Mouse (Mus musculus) MEL (cell line): ENCODE measurements around the gene Rab44. TPM values are rescaled to one million over a fixed set of nuclear protein-coding genes. Genes with fewer than 3 reads are reported as not detected.

ENCODE experiments used
- DNase-seq: peaks from one replicate; pipeline ENCODE4 v3.0.0; 2011; ENCODE audit warnings: low read depth, low spot score
- H3K27ac ChIP-seq: 2 replicates; pipeline ENCODE4 v1.5.1; 2012; ENCODE audit warnings: low read depth, mild to moderate bottlenecking, control low read depth, low read length, moderate library complexity; ENCODE audit not compliant: control insufficient read depth
- H3K27me3 ChIP-seq, 2 experiments: fragments of 150-350 bp in 1 of 2; sonication (generic) in 1 of 2; 2 replicates each; pipeline ENCODE4 v1.6.1; 2012; ENCODE audit warnings: low read length in 2 of 2, mild to moderate bottlenecking in 2 of 2, improper control_type of control experiment in 1 of 2, moderate library complexity in 1 of 2; ENCODE audit not compliant: insufficient read depth in 2 of 2, control insufficient read depth in 1 of 2
- H3K36me3 ChIP-seq, 2 experiments: 2 replicates each; pipeline ENCODE4 v1.6.1; 2012 to 2014; ENCODE audit warnings: low read length in 2 of 2, improper control_type of control experiment in 1 of 2, inconsistent platforms in 1 of 2, mild to moderate bottlenecking in 1 of 2; ENCODE audit not compliant: insufficient read depth in 2 of 2, control insufficient read depth in 1 of 2
- H3K4me1 ChIP-seq, 2 experiments: fragments of 150-350 bp in 1 of 2; sonication (generic) in 1 of 2; 2 replicates each; pipeline ENCODE4 v1.6.1; 2012; ENCODE audit warnings: low read length in 2 of 2, improper control_type of control experiment in 1 of 2, mild to moderate bottlenecking in 1 of 2; ENCODE audit not compliant: insufficient read depth in 2 of 2, control insufficient read depth in 1 of 2
- H3K4me3 ChIP-seq, 2 experiments: fragments of 150-350 bp in 1 of 2; sonication (generic) in 1 of 2; 2 replicates each; pipeline ENCODE4 v1.5.1; 2012; ENCODE audit warnings: low read depth in 2 of 2, low read length in 2 of 2, mild to moderate bottlenecking in 2 of 2, moderate library complexity in 2 of 2, control low read depth in 1 of 2, improper control_type of control experiment in 1 of 2; ENCODE audit not compliant: control insufficient read depth in 1 of 2, insufficient read depth in 1 of 2
- H3K79me2 ChIP-seq: 2 replicates; pipeline ENCODE4 v1.6.1; 2012; ENCODE audit warnings: mild to moderate bottlenecking, low read length, moderate library complexity; ENCODE audit not compliant: control insufficient read depth, poor library complexity, insufficient read depth
- H3K9ac ChIP-seq: 2 replicates; pipeline ENCODE4 v1.6.1; 2012; ENCODE audit warnings: low read depth, mild to moderate bottlenecking, control low read depth, low read length, moderate library complexity; ENCODE audit not compliant: control insufficient read depth, poor library complexity, severe bottlenecking
- H3K9me3 ChIP-seq: fragments of 150-350 bp; sonication (generic); replicated peaks from 2 replicates; pipeline ENCODE4 v1.6.1; 2012; ENCODE audit warnings: mild to moderate bottlenecking, low read length, improper control_type of control experiment, moderate library complexity; ENCODE audit not compliant: insufficient read depth
- CHD2 ChIP-seq: IDR thresholded peaks from 2 replicates; pipeline ENCODE4 v1.6.1; 2011; ENCODE audit warnings: low read length, improper control_type of control experiment
- EP300 ChIP-seq, 2 experiments: IDR thresholded peaks; 2 replicates each; pipeline ENCODE4 v1.6.1; 2011; ENCODE audit warnings: improper control_type of control experiment in 2 of 2, low read length in 2 of 2, low read depth in 1 of 2, mild to moderate bottlenecking in 1 of 2
- GATA1 ChIP-seq: IDR thresholded peaks from 2 replicates; pipeline ENCODE4 v1.6.1; 2011; ENCODE audit warnings: low read depth, low read length, improper control_type of control experiment
- KAT2A ChIP-seq: conservative IDR thresholded peaks from 2 replicates; pipeline ENCODE4 v1.6.1; 2012; ENCODE audit warnings: low read depth, low read length, improper control_type of control experiment, inconsistent platforms
- MAZ ChIP-seq: IDR thresholded peaks from 2 replicates; pipeline ENCODE4 v1.6.1; 2012; ENCODE audit warnings: low read depth, mild to moderate bottlenecking, inconsistent platforms, low read length, improper control_type of control experiment
- MEF2A ChIP-seq: IDR thresholded peaks from 2 replicates; pipeline ENCODE4 v1.6.1; 2014; ENCODE audit warnings: low read depth, mild to moderate bottlenecking, inconsistent platforms, low read length, improper control_type of control experiment; ENCODE audit not compliant: poor library complexity, insufficient replicate concordance, severe bottlenecking; ENCODE audit errors: extremely low read depth
- MYC ChIP-seq: IDR thresholded peaks from 2 replicates; pipeline ENCODE4 v1.6.1; 2011; ENCODE audit warnings: low read depth, mild to moderate bottlenecking, low read length, improper control_type of control experiment, moderate library complexity
- NELFE ChIP-seq: IDR thresholded peaks from 2 replicates; pipeline ENCODE4 v1.6.1; 2011; ENCODE audit warnings: low read depth, low read length, improper control_type of control experiment
- POLR2AphosphoS5 ChIP-seq: IDR thresholded peaks from 2 replicates; pipeline ENCODE4 v1.6.1; 2012; ENCODE audit warnings: low read depth, borderline replicate concordance, mild to moderate bottlenecking, inconsistent platforms, low read length, moderate library complexity, mixed read lengths
- RAD21 ChIP-seq: IDR thresholded peaks from 2 replicates; pipeline ENCODE4 v1.6.1; 2011; ENCODE audit warnings: mild to moderate bottlenecking, low read depth, low read length, improper control_type of control experiment
- SIN3A ChIP-seq: IDR thresholded peaks from 2 replicates; pipeline ENCODE4 v1.6.1; 2012; ENCODE audit warnings: low read length, improper control_type of control experiment, inconsistent platforms
- SMC3 ChIP-seq: IDR thresholded peaks from 2 replicates; pipeline ENCODE4 v1.6.1; 2011; ENCODE audit warnings: low read depth, low read length, improper control_type of control experiment
- TBP ChIP-seq: IDR thresholded peaks from 2 replicates; pipeline ENCODE4 v1.8.0; 2011; ENCODE audit warnings: low read depth, low read length, improper control_type of control experiment
- TCF12 ChIP-seq: IDR thresholded peaks from 2 replicates; pipeline ENCODE4 v1.6.1; 2014; ENCODE audit warnings: low read depth, mild to moderate bottlenecking, inconsistent platforms, low read length, improper control_type of control experiment, moderate library complexity
- ZKSCAN1 ChIP-seq: IDR thresholded peaks from 2 replicates; pipeline ENCODE4 v1.6.1; 2012; ENCODE audit warnings: low read depth, mild to moderate bottlenecking, inconsistent platforms, low read length, improper control_type of control experiment, moderate library complexity
- ZNF384 ChIP-seq: IDR thresholded peaks from 2 replicates; pipeline ENCODE4 v1.6.1; 2012; ENCODE audit warnings: low read depth, mild to moderate bottlenecking, inconsistent platforms, low read length, improper control_type of control experiment
- polyA plus RNA-seq, 2 experiments: library from polyadenylated mRNA; stranded (reverse) in 1 of 2; unstranded in 1 of 2; fragments of >175 nt in 1 of 2; fragments of >200 nt in 1 of 2; gene quantifications; 2 replicates each; pipeline versions ENCODE4 v1.2.1 to v1.2.4; 2012; ENCODE audit warnings: low replicate concordance in 2 of 2, low read depth in 1 of 2; ENCODE audit not compliant: insufficient read length in 2 of 2, insufficient read depth in 1 of 2, missing spikeins in 1 of 2
- total RNA-seq: library from RNA; depleted of rRNA; stranded (reverse); fragments of 300-350 nt; gene quantifications from 2 replicates; pipeline ENCODE4 v1.2.3, GENCODE M21; 2012

Gene Rab44
- total and polyA plus RNA-seq, 3 experiments: 7.0 to 9.5 TPM; not detected in 1

DNA sequence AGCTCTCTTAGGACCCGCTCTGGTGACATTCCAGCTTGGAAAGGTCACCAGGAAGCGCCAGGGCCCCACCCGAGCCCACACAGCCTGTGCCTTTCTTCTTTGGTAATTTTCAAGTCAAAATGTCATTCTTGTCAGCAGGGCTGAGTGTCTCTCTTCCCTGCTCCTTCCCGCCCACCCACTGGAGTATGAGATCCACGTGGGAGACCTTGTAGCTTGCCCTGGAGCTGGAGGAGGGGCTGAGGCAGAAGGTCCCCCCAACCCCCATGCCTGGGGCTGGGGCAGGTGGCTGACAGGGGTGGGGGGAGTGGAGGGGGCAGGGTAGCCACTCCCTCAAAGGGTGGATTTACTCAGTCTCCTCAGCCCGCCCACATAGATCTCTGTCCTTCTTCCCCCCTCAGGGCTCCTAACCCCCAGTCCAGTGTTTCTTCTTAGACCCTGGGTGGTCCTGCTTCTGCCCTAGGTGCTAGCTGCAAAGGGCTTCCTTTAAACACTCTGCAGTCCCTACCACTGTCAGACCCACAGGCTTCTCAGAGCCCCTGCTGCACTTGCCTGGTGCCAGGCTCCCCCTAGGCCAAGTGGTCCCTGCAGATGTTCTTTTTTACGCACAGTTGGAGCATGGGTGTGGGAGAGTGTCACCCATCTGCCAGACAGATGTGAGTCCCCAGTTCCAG, 71.6 kb downstream of the Rab44 start:
- TF ChIP-seq CHD2 (no peak), ZNF384 (no peak), TBP (no peak), SIN3A (no peak), KAT2A (no peak)
- Histone ChIP-seq H3K27me3 (no peaks in the 10 kb centered on the region), H3K4me3 (no peak overlapping the region)

DNA sequence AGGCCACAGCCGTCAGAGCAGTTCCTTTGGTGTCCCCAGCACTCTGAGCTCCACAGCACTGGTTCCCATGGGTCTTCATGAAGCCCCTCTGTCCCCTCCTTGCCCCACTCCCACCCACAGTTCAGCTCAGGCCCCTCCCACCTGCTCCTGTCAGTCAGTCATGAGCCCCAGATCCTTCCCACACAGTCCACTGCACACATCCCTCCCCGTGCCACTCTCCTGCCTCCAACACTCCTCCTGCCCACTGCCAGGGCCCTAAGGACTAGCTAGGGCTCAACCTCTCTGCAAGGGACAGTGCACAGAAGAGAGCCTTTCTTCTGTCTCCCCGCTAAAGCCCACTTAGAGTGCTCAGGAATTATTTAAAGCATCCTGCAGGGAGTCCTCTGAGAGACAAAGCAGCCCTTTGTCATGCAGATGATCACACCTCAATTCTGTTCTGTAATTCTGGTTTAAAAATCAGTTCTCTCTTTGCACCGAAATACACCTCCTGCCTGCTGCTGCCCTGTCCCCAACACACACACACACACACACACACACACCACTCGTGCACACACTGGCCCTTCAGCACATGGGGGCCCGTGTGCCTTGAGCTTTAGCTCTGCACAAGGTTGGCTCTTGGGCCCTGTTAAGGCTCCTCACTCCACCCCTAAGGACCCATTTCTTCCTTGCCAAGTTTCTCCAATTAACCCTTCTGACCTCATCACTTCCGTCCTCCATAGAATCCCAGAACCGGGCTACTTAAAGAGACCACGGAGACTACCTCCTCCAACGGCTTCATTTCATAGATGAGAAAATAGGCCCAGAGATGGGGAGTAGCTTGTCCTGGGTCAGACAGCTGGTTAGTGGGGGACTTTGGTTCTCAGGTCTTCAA, 73.3 kb downstream of the Rab44 start:
- H3K27ac ChIP-seq: no peak overlapping the region
- no peak for DNase-seq
- no peak for TF ChIP-seq TBP
- TF ChIP-seq GATA1: no peak
- TF ChIP-seq EP300 (IDR thresholded peaks at IDR 0.05; ENCODE audit: low read depth in 1 of 2, low read length in 2 of 2): no peak
- TF ChIP-seq MEF2A: no peak
- TF ChIP-seq MAZ: no peak
- TF ChIP-seq ZNF384: no peak
- TF ChIP-seq MYC: no peak
- TF ChIP-seq TCF12: no peak
- TF ChIP-seq RAD21: no peak
- no peak for TF ChIP-seq POLR2AphosphoS5
- no peak for TF ChIP-seq ZKSCAN1
- TF ChIP-seq NELFE: no peak
- TF ChIP-seq SMC3: no peak
- peaks cover 0 to 2% of the 10 kb centered on the region in 2 experiments; a peak in 2 of 4 replicates for H3K4me1 ChIP-seq
- H3K9me3 ChIP-seq: no peaks in the 10 kb centered on the region
- no peaks in the 10 kb centered on the region for H3K27me3 ChIP-seq
- H3K36me3 ChIP-seq: no peaks in the 10 kb centered on the region; a peak in 1 of 4 replicates
- no peak overlapping the region for H3K4me3 ChIP-seq
- no peaks in the 10 kb centered on the region for H3K79me2 ChIP-seq
- no peak overlapping the region for H3K9ac ChIP-seq

More for the DNA sequence above, 71.6 kb downstream of the Rab44 start:
- Histone ChIP-seq H3K9ac (no peak overlapping the region), H3K36me3 (peaks cover 0 to 12% of the 10 kb centered on the region in 2 experiments; a peak in 2 of 4 replicates), H3K27ac (no peak overlapping the region), H3K79me2 (no peaks in the 10 kb centered on the region), H3K9me3 (no peaks in the 10 kb centered on the region), H3K4me1 (peaks cover 0 to 14% of the 10 kb centered on the region in 2 experiments; a peak in 2 of 4 replicates)
- no peak for DNase-seq
